ENCODE assay signal across 37 mouse cellular contexts in the genomic region with DNA sequence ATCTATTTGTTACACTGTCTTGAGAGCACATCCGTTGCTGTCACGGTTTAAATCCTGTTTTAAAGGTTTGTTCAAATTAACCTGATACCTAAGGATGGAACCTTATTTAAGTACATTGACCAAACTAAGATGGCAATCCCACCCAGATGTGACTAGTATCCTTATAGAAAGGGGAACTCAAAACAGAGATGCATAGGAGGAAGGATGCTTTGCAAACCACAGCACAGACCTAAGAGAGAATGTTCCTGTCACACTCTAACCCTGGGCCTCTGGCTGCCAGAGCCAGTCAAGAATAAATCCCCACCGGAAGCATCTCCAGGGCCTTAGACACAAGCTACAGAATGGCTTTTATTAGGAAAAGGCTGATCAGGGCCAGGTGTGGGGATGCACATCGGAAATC. TPM values are rescaled to one million over a fixed set of nuclear protein-coding genes. Genes with fewer than 3 reads are reported as not detected.
"Had no signal": no experiment of that assay in that cellular context is flagged by ENCODE, and none has a peak within 500 bp of the region (broad histone marks: within the 10 kb centered on the region; RNA-seq: fewer than 3 reads in every experiment).

No protein-coding gene starts in this region.

- DNase-seq: gastrocnemius, postnatal 14 days; gastrocnemius, postnatal 36 days; heart, adult 18-20 months; heart, postnatal 14 days; heart, postnatal 36 days; kidney, adult 11 months; kidney, adult 2 months; kidney, adult 9 months; kidney, postnatal 14 days; kidney, postnatal 36 days; layer of hippocampus, adult 9-11 months; layer of hippocampus, postnatal 36 days; liver; liver, embryonic 13.5 days had no signal

- H3K9ac ChIP-seq: heart, embryonic 13.5 days; heart, embryonic 15.5 days; hindbrain, embryonic 13.5 days; hindbrain, embryonic 15.5 days; kidney, embryonic 15.5 days; limb, embryonic 12.5 days had no signal

- H3K27ac ChIP-seq: heart, embryonic 13.5 days; heart, embryonic 15.5 days; hindbrain, embryonic 13.5 days; hindbrain, embryonic 15.5 days; hindbrain, postnatal 0 days; kidney, embryonic 15.5 days; kidney, postnatal 0 days; left cerebral cortex, adult 2 months; limb, embryonic 10.5 days; limb, embryonic 12.5 days; liver, embryonic 13.5 days had no signal

- ATAC-seq: hindbrain, postnatal 0 days; intestine, embryonic 16.5 days had no signal

- H3K4me3 ChIP-seq: heart, embryonic 13.5 days; heart, embryonic 15.5 days; hindbrain, embryonic 13.5 days; hindbrain, embryonic 15.5 days; kidney, embryonic 15.5 days; left cerebral cortex, adult 2 months; limb, embryonic 10.5 days; limb, embryonic 12.5 days; liver, embryonic 13.5 days had no signal

- H3K36me3 ChIP-seq: heart, embryonic 13.5 days; heart, embryonic 15.5 days; hindbrain, embryonic 13.5 days; hindbrain, embryonic 15.5 days; kidney, embryonic 15.5 days; limb, embryonic 10.5 days; limb, embryonic 12.5 days; liver, embryonic 13.5 days had no signal

- H3K27me3 ChIP-seq: heart, embryonic 13.5 days; heart, embryonic 15.5 days; hindbrain, embryonic 13.5 days; hindbrain, embryonic 15.5 days; kidney, embryonic 15.5 days; limb, embryonic 12.5 days; liver, embryonic 13.5 days had no signal

- H3K4me2 ChIP-seq: heart, embryonic 11.5 days; heart, embryonic 13.5 days; heart, embryonic 15.5 days; hindbrain, embryonic 13.5 days; hindbrain, embryonic 15.5 days; kidney, embryonic 15.5 days; limb, embryonic 12.5 days; liver, embryonic 11.5 days; liver, embryonic 13.5 days had no signal

- H3K9me3 ChIP-seq: heart, embryonic 13.5 days; heart, embryonic 15.5 days; hindbrain, embryonic 13.5 days; hindbrain, embryonic 15.5 days; kidney, embryonic 15.5 days; limb, embryonic 10.5 days; limb, embryonic 12.5 days; liver, embryonic 13.5 days had no signal

- H3K4me1 ChIP-seq: hindbrain, embryonic 13.5 days; hindbrain, embryonic 15.5 days; limb, embryonic 12.5 days had no signal

RNA-seq across cellular contexts. Expression of a gene that starts 54.8 kb away (rescaled TPM):
- total RNA-seq: gastrocnemius, adult 8-10 months; gastrocnemius, postnatal 14 days; gastrocnemius, postnatal 36 days; heart, adult 18-20 months; heart, postnatal 14 days; heart, postnatal 36 days; hematopoietic stem cell, adult 5-6 weeks; hindbrain, postnatal 0 days; layer of hippocampus, adult 18-20 months; layer of hippocampus, adult 8-10 months; layer of hippocampus, postnatal 14 days; layer of hippocampus, postnatal 36 days; left cerebral cortex, adult 2 months; left cerebral cortex, postnatal 14 days; left cerebral cortex, postnatal 36 days had no signal
- polyA plus RNA-seq: frontal cortex, adult 2 months; heart, postnatal 0 days; hindbrain, embryonic 13.5 days; kidney, adult 2 months; kidney, embryonic 15.5 days; limb, embryonic 12.5 days; limb, embryonic 14.5 days; liver, embryonic 11.5 days had no signal
